In the genomic region with DNA sequence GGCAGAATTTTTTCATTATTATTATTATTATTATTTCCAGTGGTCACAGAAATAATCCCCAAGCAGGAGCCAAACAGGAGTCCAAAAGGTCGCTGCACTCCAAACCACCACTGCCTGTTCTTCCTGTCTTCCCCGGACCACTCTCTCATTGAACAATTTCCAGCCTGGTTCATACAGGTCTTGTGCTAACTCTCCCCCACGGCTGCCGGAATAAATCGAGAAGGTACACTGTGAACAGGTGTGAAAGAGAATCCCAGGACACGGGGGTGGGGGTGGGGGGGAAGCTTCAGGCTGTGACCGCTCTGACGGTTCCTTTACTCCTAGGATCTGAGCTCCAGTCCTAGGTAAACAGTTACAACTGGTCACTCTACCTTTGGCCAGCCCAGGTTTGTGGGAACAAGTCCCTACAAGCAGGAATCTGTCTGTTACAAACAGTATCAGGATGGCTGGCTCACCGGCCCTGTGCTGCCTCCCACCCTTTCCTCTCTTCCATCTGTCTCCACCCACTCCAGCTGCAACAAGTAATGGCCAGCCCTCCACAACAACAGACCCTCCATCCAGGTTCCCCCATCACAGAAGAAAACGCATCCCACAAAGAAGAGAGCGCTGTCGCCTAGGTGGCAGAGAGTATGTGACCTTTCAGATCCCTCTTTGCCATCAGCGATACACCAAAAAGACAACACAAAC, we compare ENCODE assay signal across 9 mouse cellular contexts.
DNase-seq lines count a peak whose midpoint lies in the region; ATAC-seq and TF ChIP-seq lines count a peak whose summit lies in the region.
"Had no signal": no experiment of that assay in that cellular context is flagged by ENCODE, and none has a peak within 500 bp of the region (broad histone marks: within the 10 kb centered on the region; RNA-seq: fewer than 3 reads in every experiment).

No protein-coding gene starts in this region.

- H3K36me3 ChIP-seq in embryonic facial prominence, embryonic 11.5 days (replicated peaks; ENCODE audit: control insufficient read depth, insufficient read depth, low read depth, low read length), result no peaks in the 10 kb centered on the region
- H3K36me3 ChIP-seq in intestine, embryonic 14.5 days (ENCODE audit: control insufficient read depth, insufficient read depth, low read length), result no peaks in the 10 kb centered on the region
- no peaks in the 10 kb centered on the region for H3K36me3 ChIP-seq in midbrain, postnatal 0 days (ENCODE audit: insufficient read depth, low read length)

- no peak overlapping the region for H3K4me3 ChIP-seq in layer of hippocampus, adult 2 months
- no peak overlapping the region for H3K4me3 ChIP-seq in embryonic facial prominence, embryonic 11.5 days (ENCODE audit: low read depth, low read length)
- H3K4me3 ChIP-seq in intestine, embryonic 14.5 days (ENCODE audit: low read depth, low read length), result no peak overlapping the region
- H3K4me3 ChIP-seq in midbrain, postnatal 0 days (ENCODE audit: low read depth, low read length), result no peak overlapping the region

- H3K4me2 ChIP-seq in embryonic facial prominence, embryonic 11.5 days (ENCODE audit: low read depth, low read length), result peak overlapping the region; percentile 17; the same call in 1 of the 2 replicates
- H3K4me2 ChIP-seq in intestine, embryonic 14.5 days (ENCODE audit: low read length), result 0 out of 2 replicates have a peak overlapping the region, but pooled peaks have one; percentile 24
- H3K4me2 ChIP-seq in midbrain, postnatal 0 days (ENCODE audit: low read depth, low read length, poor library complexity, severe bottlenecking), result peak overlapping the region; percentile 18; the same call in 1 of the 2 replicates

- peak overlapping the region; percentile 28 for H3K9ac ChIP-seq in embryonic facial prominence, embryonic 11.5 days (replicated peaks; ENCODE audit: low read length)
- H3K9ac ChIP-seq in intestine, embryonic 14.5 days (ENCODE audit: low read length), result peak overlapping the region; percentile 9; the same call in 1 of the 2 replicates
- no peak overlapping the region for H3K9ac ChIP-seq in midbrain, postnatal 0 days (replicated peaks; ENCODE audit: low read length, poor library complexity, severe bottlenecking)

- peak; percentile 29; the same call in 1 of the 2 replicates for ATAC-seq in embryonic facial prominence, embryonic 11.5 days (replicated peaks; ENCODE audit: insufficient number of reproducible peaks, low FRiP score, low TSS enrichment, low read depth)
- no peak; the same call in 1 of the 2 replicates for ATAC-seq in intestine, embryonic 14.5 days (replicated peaks; ENCODE audit: low FRiP score, low TSS enrichment, low read depth)
- ATAC-seq in midbrain, postnatal 0 days (ENCODE audit: low FRiP score), result no peak
- no peak for ATAC-seq in granulocyte monocyte progenitor cell, adult 5-6 weeks (replicated peaks; ENCODE audit: poor library complexity, severe bottlenecking)
- ATAC-seq: Patski had no signal

- H3K4me1 ChIP-seq in embryonic facial prominence, embryonic 11.5 days (ENCODE audit: control insufficient read depth, insufficient read depth, low read length), result peaks cover 23% of the 10 kb centered on the region
- peaks cover 62% of the 10 kb centered on the region for H3K4me1 ChIP-seq in intestine, embryonic 14.5 days (replicated peaks; ENCODE audit: control insufficient read depth, insufficient read depth, low read length)
- H3K4me1 ChIP-seq in midbrain, postnatal 0 days (ENCODE audit: insufficient read depth, low read length), result peaks cover 42% of the 10 kb centered on the region

- H3K27me3 ChIP-seq in embryonic facial prominence, embryonic 11.5 days (ENCODE audit: control insufficient read depth, insufficient read depth, low read length), result no peaks in the 10 kb centered on the region
- no peaks in the 10 kb centered on the region for H3K27me3 ChIP-seq in intestine, embryonic 14.5 days (replicated peaks; ENCODE audit: control insufficient read depth, insufficient read depth, low read length)
- no peaks in the 10 kb centered on the region for H3K27me3 ChIP-seq in midbrain, postnatal 0 days (ENCODE audit: insufficient read depth, low read length)
- H3K27me3 ChIP-seq: Patski had no signal

- peak overlapping the region; percentile 88 for H3K27ac ChIP-seq in layer of hippocampus, adult 2 months
- H3K27ac ChIP-seq in embryonic facial prominence, embryonic 11.5 days (replicated peaks; ENCODE audit: low read depth, low read length), result peak overlapping the region; percentile 82
- H3K27ac ChIP-seq in intestine, embryonic 14.5 days (ENCODE audit: low read depth), result peak overlapping the region; percentile 74
- peak overlapping the region; percentile 76 for H3K27ac ChIP-seq in midbrain, postnatal 0 days (ENCODE audit: low read depth, low read length)

- WGBS in embryonic facial prominence, embryonic 11.5 days, result 15% methylated on average over 13 of the region's 13 CpGs
- 29% methylated on average over 13 of the region's 13 CpGs for WGBS in intestine, embryonic 14.5 days
- 15% methylated on average over 13 of the region's 13 CpGs for WGBS in midbrain, postnatal 0 days

- no peak for TF ChIP-seq CTCF in layer of hippocampus, adult 2 months (conservative IDR thresholded peaks at IDR 0.05)
- no peak for TF ChIP-seq CTCF in midbrain, postnatal 0 days (IDR thresholded peaks at IDR 0.05)

- H3K9me3 ChIP-seq in embryonic facial prominence, embryonic 11.5 days (replicated peaks; ENCODE audit: control insufficient read depth, low read length), result no peaks in the 10 kb centered on the region
- no peaks in the 10 kb centered on the region for H3K9me3 ChIP-seq in intestine, embryonic 14.5 days (ENCODE audit: control insufficient read depth, low read length)
- no peaks in the 10 kb centered on the region for H3K9me3 ChIP-seq in midbrain, postnatal 0 days (ENCODE audit: low read length)

- DNase-seq in layer of hippocampus, adult 2 months (ENCODE audit: low spot score in 2 of 2), result no peak
- DNase-seq in layer of hippocampus, postnatal 14 days (ENCODE audit: low spot score in 2 of 2), result no peak
- peak; percentile 46 for DNase-seq in embryonic facial prominence, embryonic 11.5 days (ENCODE audit: low spot score)
- DNase-seq in intestine, embryonic 14.5 days (ENCODE audit: low spot score), result no peak
- no peak for DNase-seq in midbrain, postnatal 0 days (ENCODE audit: low spot score)
- DNase-seq in frontal cortex, postnatal 36 days (ENCODE audit: low spot score in 2 of 2), result no peak
- no peak for DNase-seq in right cerebral cortex, postnatal 25 days
